Mouse (Mus musculus) frontal cortex, postnatal 14 days (tissue): Measurements from ENCODE around the gene Vps16.

Source experiments
- DNase-seq, 2 experiments: peaks; one replicate each; pipeline ENCODE4 v3.0.0; 2022; ENCODE audit warnings: low spot score in 2 of 2

Gene Vps16

GRCm38 (mm10) chr2:130457871-130458270 is 33.7 kb downstream of the Vps16 start:
- no peak for DNase-seq

GRCm38 (mm10) chr2:130459576-130459975 is 35.4 kb downstream of the Vps16 start:
- no peak for DNase-seq

- DNase-seq, result no peak
These were observed 37.3 kb downstream of the Vps16 start for GRCm38 (mm10) chr2:130461287-130462071.

GRCm38 (mm10) chr2:130466438-130466837 is 42.3 kb downstream of the Vps16 start:
- no peak for DNase-seq

- DNase-seq, result no peak
These were observed 45.2 kb downstream of the Vps16 start for GRCm38 (mm10) chr2:130469366-130469765.

GRCm38 (mm10) chr2:130469935-130470334 is 45.8 kb downstream of the Vps16 start:
- DNase-seq, result no peak

GRCm38 (mm10) chr2:130472908-130473510 is 48.9 kb downstream of the Vps16 start:
- no peak for DNase-seq

- DNase-seq, result no peak
These were observed 51.6 kb downstream of the Vps16 start for GRCm38 (mm10) chr2:130475764-130476163.

- no peak for DNase-seq
These were observed 52.6 kb downstream of the Vps16 start for GRCm38 (mm10) chr2:130476666-130477297.

GRCm38 (mm10) chr2:130482177-130482576 is 58.0 kb downstream of the Vps16 start:
- DNase-seq, result no peak

GRCm38 (mm10) chr2:130482700-130483099 is 58.6 kb downstream of the Vps16 start:
- DNase-seq, result no peak

GRCm38 (mm10) chr2:130484206-130484605 is 60.1 kb downstream of the Vps16 start:
- DNase-seq, result no peak

GRCm38 (mm10) chr2:130488002-130488401 is 63.9 kb downstream of the Vps16 start:
- no peak for DNase-seq

GRCm38 (mm10) chr2:130488600-130488999 is 64.5 kb downstream of the Vps16 start:
- DNase-seq, result no peak

- DNase-seq, result no peak
These were observed 67.0 kb downstream of the Vps16 start for GRCm38 (mm10) chr2:130491162-130491561.

GRCm38 (mm10) chr2:130491587-130491986 is 67.4 kb downstream of the Vps16 start:
- DNase-seq, result peak; percentile 51 to 62
